Mouse (Mus musculus): ENCODE measurements around the gene Suclg2.

DNA sequence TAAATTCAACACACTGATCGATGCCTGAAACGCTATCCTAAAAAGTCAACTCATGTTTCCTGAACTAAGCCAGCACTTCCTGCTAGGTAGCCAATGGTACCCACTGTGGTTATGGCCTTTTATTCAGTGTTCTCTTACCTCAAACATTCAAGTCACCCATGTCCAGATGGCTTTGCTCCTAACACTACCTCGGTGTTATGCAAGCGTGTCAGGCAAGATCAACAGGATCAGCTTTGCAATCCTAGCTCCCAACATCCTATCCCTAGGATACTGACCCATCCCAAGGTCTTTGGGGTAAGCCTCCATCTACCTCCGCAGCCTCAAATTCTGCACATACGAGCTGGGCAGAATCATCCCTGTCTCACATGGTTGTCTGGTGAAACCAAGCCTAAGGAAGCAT is 7.7 kb downstream of the Suclg2 start:
- no peak for TF ChIP-seq CTCF (IDR thresholded peaks at IDR 0.05; ENCODE audit: low read depth)
- no peak for TF ChIP-seq EP300 (IDR thresholded peaks at IDR 0.05; ENCODE audit: low read depth)

Data from liver, embryonic 14.5 days (tissue).